Mouse (Mus musculus): Measurements from ENCODE around the gene Ubl5.

Gene Ubl5

GRCm38 (mm10) chr9:20696107-20696712 lies 53.5 kb downstream of the Ubl5 start:
- no peak for DNase-seq (ENCODE audit: low read depth, low spot score)

All from embryo, embryonic 11.5 days (tissue).